Mouse (Mus musculus): ENCODE results near the gene Olfr658.

- TF ChIP-seq CTCF (IDR thresholded peaks at IDR 0.05; ENCODE audit: low read depth, low read length): no peak
- no peak for TF ChIP-seq POLR2A (IDR thresholded peaks at IDR 0.05; ENCODE audit: insufficient read depth, low read length)
- no peak for TF ChIP-seq EP300 (IDR thresholded peaks at IDR 0.05; ENCODE audit: insufficient read depth, low read depth, low read length)
Measured at GRCm38 (mm10) chr7:104601679-104602078, 45.4 kb downstream of the Olfr658 start, which contains the start of gene Olfr655.
